Mouse (Mus musculus): ENCODE results near the gene Zfp784. TPM values are rescaled to one million over a fixed set of nuclear protein-coding genes. Genes with fewer than 3 reads are reported as not detected.

Zfp784 gene
- polyA plus RNA-seq, 1 experiment from 2014 or later, result 5.4 TPM

- H3K27ac ChIP-seq, result peak within 1 kb of the TSS; percentile 78
- peak; percentile 86 for ATAC-seq (ENCODE audit: insufficient read depth, low FRiP score, low read depth)
- peaks cover 19% of the 10 kb centered on the region for H3K4me1 ChIP-seq
- peak within 1 kb of the TSS; percentile 69 for H3K4me2 ChIP-seq
- WGBS, result 5% methylated on average over 17 of the region's 26 CpGs
- peak within 1 kb of the TSS; percentile 72 for H3K4me3 ChIP-seq (replicated peaks)
- H3K9ac ChIP-seq, result peak within 1 kb of the TSS; percentile 81
- H3K36me3 ChIP-seq, result peaks cover 20% of the 10 kb centered on the region
- H3K9me3 ChIP-seq, result no peaks in the 10 kb centered on the region
- no peaks in the 10 kb centered on the region for H3K27me3 ChIP-seq (replicated peaks)
Measured at GRCm38 (mm10) chr7:4996003-4996895, 42.0 kb downstream of the Zfp784 start, which contains the start of gene Zfp579. Gene Zfp579 (minus strand): TSS chr7:4996158.

DNA sequence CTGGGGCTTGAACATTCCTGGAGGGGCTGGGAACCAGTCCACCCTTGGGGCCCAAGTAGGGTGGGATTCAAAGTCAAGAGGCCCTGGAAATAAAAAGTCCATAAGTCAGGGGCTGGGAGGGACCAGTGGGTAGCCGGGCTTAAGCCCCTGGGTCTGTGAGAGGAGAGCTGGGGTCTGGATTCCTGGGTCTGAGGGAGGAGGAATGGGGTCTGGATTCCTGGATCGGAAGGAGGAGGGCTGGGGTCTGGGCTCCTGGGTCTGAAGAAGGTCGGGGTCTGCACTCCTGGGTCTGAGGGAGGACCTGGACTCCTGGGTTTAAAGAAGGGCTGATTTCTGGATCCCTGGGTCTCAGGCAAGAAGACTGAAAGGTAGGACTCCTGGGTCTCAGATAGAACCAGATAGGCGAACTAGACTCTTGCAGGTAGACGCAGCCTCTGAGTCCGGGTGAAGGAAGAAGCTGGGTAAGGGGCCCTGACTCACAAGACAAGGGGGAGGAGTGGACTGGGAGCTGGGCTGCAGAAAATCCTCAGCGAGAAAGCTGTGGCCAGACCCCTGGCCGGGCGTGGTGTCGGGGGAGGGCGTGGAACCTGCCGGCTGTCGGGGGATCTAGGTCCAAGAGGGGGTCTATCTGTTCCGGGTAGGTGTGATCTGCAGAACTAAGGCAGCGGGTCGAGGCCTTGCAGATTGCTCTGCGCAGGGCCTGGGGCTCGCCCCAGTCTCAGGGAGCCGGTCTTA is 42.8 kb downstream of the Zfp784 start:
- no peaks in the 10 kb centered on the region for H3K9me3 ChIP-seq
- H3K36me3 ChIP-seq, result peaks cover 20% of the 10 kb centered on the region
- H3K4me2 ChIP-seq, result peak overlapping the region; percentile 69
- ATAC-seq (ENCODE audit: insufficient read depth, low FRiP score, low read depth), result no peak; the same call in 1 of the 2 replicates
- H3K4me3 ChIP-seq (replicated peaks), result peak overlapping the region; percentile 72
- peaks cover 19% of the 10 kb centered on the region for H3K4me1 ChIP-seq
- peak overlapping the region; percentile 81 for H3K9ac ChIP-seq
- peak overlapping the region; percentile 78 for H3K27ac ChIP-seq
- no peaks in the 10 kb centered on the region for H3K27me3 ChIP-seq (replicated peaks)
- WGBS, result 7% methylated on average over 19 of the region's 19 CpGs

DNA sequence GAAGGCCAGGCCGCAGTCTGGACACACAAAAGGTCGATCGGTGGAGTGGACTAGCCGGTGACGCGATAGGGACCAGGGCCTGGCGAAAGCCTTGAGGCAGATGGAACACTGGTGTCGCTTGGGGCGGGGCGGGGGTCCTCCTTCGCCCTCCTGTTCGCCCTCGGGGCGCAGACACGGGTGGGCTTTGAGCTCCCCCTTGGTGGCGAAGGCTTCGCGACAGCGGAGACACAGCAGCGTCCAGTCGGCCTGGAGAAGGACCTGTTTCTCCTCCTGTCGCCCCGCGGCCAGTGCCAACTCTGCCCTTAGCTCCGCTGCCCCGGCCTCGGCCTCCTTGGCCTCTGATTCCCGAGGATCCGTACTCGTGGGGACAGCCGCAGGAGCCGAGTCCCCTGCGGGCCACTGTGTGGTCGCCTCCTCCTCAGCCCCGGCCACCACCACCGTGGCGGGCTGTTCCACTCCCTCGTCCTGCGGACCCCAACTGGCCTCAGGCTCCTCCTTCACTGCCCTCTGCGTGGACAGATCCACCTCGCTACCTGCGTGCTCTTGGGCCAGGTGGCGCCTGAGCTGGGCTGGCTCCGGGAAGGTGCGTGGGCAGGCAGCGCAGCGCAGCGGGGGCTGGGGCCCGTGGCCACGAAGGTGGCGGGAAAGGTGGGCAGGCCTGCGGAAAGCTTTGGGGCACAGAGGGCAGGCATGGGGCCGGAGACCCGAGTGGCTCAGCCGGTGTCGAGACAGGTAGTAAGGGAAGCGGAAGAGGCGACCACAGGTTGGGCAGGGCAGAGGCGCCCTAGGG is 44.1 kb downstream of the Zfp784 start:
- ATAC-seq (ENCODE audit: insufficient read depth, low FRiP score, low read depth), result no peak
- H3K27me3 ChIP-seq (replicated peaks), result no peaks in the 10 kb centered on the region
- peak overlapping the region; percentile 72; the same call in 1 of the 2 replicates for H3K4me3 ChIP-seq (replicated peaks)
- peaks cover 20% of the 10 kb centered on the region for H3K36me3 ChIP-seq
- H3K9ac ChIP-seq, result no peak overlapping the region
- peak overlapping the region; percentile 69 for H3K4me2 ChIP-seq
- 59% methylated on average over 59 of the region's 59 CpGs for WGBS
- no peak overlapping the region for H3K27ac ChIP-seq
- no peaks in the 10 kb centered on the region for H3K9me3 ChIP-seq
- H3K4me1 ChIP-seq, result peaks cover 19% of the 10 kb centered on the region

- H3K9ac ChIP-seq, result no peak overlapping the region
- no peak for ATAC-seq (ENCODE audit: insufficient read depth, low FRiP score, low read depth)
- H3K36me3 ChIP-seq, result peaks cover 20% of the 10 kb centered on the region
- H3K9me3 ChIP-seq, result no peaks in the 10 kb centered on the region
- H3K27me3 ChIP-seq (replicated peaks), result no peaks in the 10 kb centered on the region
- 55% methylated on average over 55 of the region's 55 CpGs for WGBS
- no peak overlapping the region for H3K27ac ChIP-seq
- peaks cover 19% of the 10 kb centered on the region for H3K4me1 ChIP-seq
- no peak overlapping the region for H3K4me2 ChIP-seq
- H3K4me3 ChIP-seq (replicated peaks), result no peak overlapping the region
Measured at GRCm38 (mm10) chr7:4993347-4993998, 44.8 kb downstream of the Zfp784 start.

DNA sequence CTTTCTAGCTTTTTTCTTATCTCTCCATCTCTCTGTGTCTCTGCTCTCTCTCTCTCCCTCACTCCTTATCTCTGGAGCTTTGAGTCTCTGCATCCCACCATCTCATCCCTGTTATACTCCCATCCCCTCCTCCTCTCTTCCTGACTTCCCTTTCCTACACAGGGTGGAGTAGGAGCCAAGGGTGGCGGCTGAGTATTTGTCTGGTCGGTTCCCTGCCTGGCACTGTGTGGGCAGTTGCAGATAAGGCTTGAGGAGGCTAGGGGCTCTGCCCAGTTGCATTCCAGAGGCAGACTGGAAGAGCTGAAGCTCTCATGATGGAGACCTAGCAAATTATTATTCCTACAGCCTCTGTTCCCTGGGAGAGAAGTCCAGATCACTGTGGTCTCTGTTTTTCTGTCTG is 50.0 kb downstream of the Zfp784 start:
- Histone ChIP-seq H3K9ac (no peak overlapping the region), H3K4me1 (0 out of 2 replicates have a peak, but pooled peaks cover 1% of the 10 kb centered on the region), H3K27ac (no peak overlapping the region), H3K4me3 (replicated peaks) (no peak overlapping the region), H3K27me3 (replicated peaks) (no peaks in the 10 kb centered on the region), H3K4me2 (no peak overlapping the region), H3K9me3 (no peaks in the 10 kb centered on the region), H3K36me3 (peaks cover 11% of the 10 kb centered on the region)
- 45% methylated on average over 2 of the region's 2 CpGs for WGBS
- ATAC-seq (ENCODE audit: insufficient read depth, low FRiP score, low read depth), result no peak

Other genes with a start within 250 kb of the Zfp784 start
- 35.4 and 36.4 TPM in 2 replicates for gene Tmem238, start 248.8 kb downstream of the Zfp784 start, polyA plus RNA-seq (2015; fragmentation: Nextera tagmentation; extraction: Ambion mirVana)
- gene Rpl28, start 245.6 kb downstream of the Zfp784 start, polyA plus RNA-seq (2015; fragmentation: Nextera tagmentation; extraction: Ambion mirVana), result 309 and 356 TPM in 2 replicates
- 306 and 315 TPM in 2 replicates for gene Ube2s, start 225.9 kb downstream of the Zfp784 start, polyA plus RNA-seq (2015; fragmentation: Nextera tagmentation; extraction: Ambion mirVana)
- 0.36 and 0.44 TPM in 2 replicates for gene Shisa7, start 193.8 kb downstream of the Zfp784 start, polyA plus RNA-seq (2015; fragmentation: Nextera tagmentation; extraction: Ambion mirVana)
- gene Isoc2b, start 168.2 kb downstream of the Zfp784 start, polyA plus RNA-seq (2015; fragmentation: Nextera tagmentation; extraction: Ambion mirVana), result 12.9 and 14.4 TPM in 2 replicates
- gene Isoc2a, start 161.3 kb downstream of the Zfp784 start, polyA plus RNA-seq (2015; fragmentation: Nextera tagmentation; extraction: Ambion mirVana), result 1.1 and 1.3 TPM in 2 replicates
- not detected in 2 replicates for gene Gm36210, start 131.9 kb downstream of the Zfp784 start, polyA plus RNA-seq (2015; fragmentation: Nextera tagmentation; extraction: Ambion mirVana)
- 3.3 TPM in 2 replicates for gene Zfp628, start 123.2 kb downstream of the Zfp784 start, polyA plus RNA-seq (2015; fragmentation: Nextera tagmentation; extraction: Ambion mirVana)
- 4.3 and 4.5 TPM in 2 replicates for gene Nat14, start 116.4 kb downstream of the Zfp784 start, polyA plus RNA-seq (2015; fragmentation: Nextera tagmentation; extraction: Ambion mirVana)
- gene Ssc5d, start 112.7 kb downstream of the Zfp784 start, polyA plus RNA-seq (2015; fragmentation: Nextera tagmentation; extraction: Ambion mirVana), result 2.1 and 3.5 TPM in 2 replicates
- 0.22 and 0.30 TPM in 2 replicates for gene Sbk2, start 74.0 kb downstream of the Zfp784 start, polyA plus RNA-seq (2015; fragmentation: Nextera tagmentation; extraction: Ambion mirVana)
- not detected in 2 replicates for gene Sbk3, start 67.3 kb downstream of the Zfp784 start, polyA plus RNA-seq (2015; fragmentation: Nextera tagmentation; extraction: Ambion mirVana)
- 32.2 and 34.1 TPM in 2 replicates for gene Zfp579, start 42.3 kb downstream of the Zfp784 start, polyA plus RNA-seq (2015; fragmentation: Nextera tagmentation; extraction: Ambion mirVana)
- gene Zfp524, start 24.0 kb downstream of the Zfp784 start, polyA plus RNA-seq (2015; fragmentation: Nextera tagmentation; extraction: Ambion mirVana), result 16.0 and 16.4 TPM in 2 replicates
- 40.6 and 43.0 TPM in 2 replicates for gene Fiz1, start 23.7 kb downstream of the Zfp784 start, polyA plus RNA-seq (2015; fragmentation: Nextera tagmentation; extraction: Ambion mirVana)
- 1.5 and 2.0 TPM in 2 replicates for gene Gm44973, start 22.9 kb downstream of the Zfp784 start, polyA plus RNA-seq (2015; fragmentation: Nextera tagmentation; extraction: Ambion mirVana)
- 5.5 and 7.7 TPM in 2 replicates for gene Zfp865, start 18.1 kb downstream of the Zfp784 start, polyA plus RNA-seq (2015; fragmentation: Nextera tagmentation; extraction: Ambion mirVana)
- 19.2 and 20.8 TPM in 2 replicates for gene Ccdc106, start 17.9 kb downstream of the Zfp784 start, polyA plus RNA-seq (2015; fragmentation: Nextera tagmentation; extraction: Ambion mirVana)
- not detected in 2 replicates for gene 4632433K11Rik, start 4.3 kb downstream of the Zfp784 start, polyA plus RNA-seq (2015; fragmentation: Nextera tagmentation; extraction: Ambion mirVana)
- gene Zfp580, start 13.1 kb upstream of the Zfp784 start, polyA plus RNA-seq (2015; fragmentation: Nextera tagmentation; extraction: Ambion mirVana), result 27.7 and 28.6 TPM in 2 replicates
- gene U2af2, start 23.7 kb upstream of the Zfp784 start, polyA plus RNA-seq (2015; fragmentation: Nextera tagmentation; extraction: Ambion mirVana), result 118 and 124 TPM in 2 replicates
- gene Epn1, start 41.8 kb upstream of the Zfp784 start, polyA plus RNA-seq (2015; fragmentation: Nextera tagmentation; extraction: Ambion mirVana), result 54.5 and 59.6 TPM in 2 replicates
- not detected in 2 replicates for gene Rfpl4, start 78.5 kb upstream of the Zfp784 start, polyA plus RNA-seq (2015; fragmentation: Nextera tagmentation; extraction: Ambion mirVana)
- gene Rasl2-9, start 87.5 kb upstream of the Zfp784 start, polyA plus RNA-seq (2015; fragmentation: Nextera tagmentation; extraction: Ambion mirVana), result 0.30 and 0.55 TPM in 2 replicates
- 0.01 TPM in 1 of 2 replicates, not detected in the other for gene Vmn1r55, start 111.2 kb upstream of the Zfp784 start, polyA plus RNA-seq (2015; fragmentation: Nextera tagmentation; extraction: Ambion mirVana)
- not detected in 2 replicates for gene Vmn1r56, start 158.3 kb upstream of the Zfp784 start, polyA plus RNA-seq (2015; fragmentation: Nextera tagmentation; extraction: Ambion mirVana)
- not detected in 2 replicates for gene Vmn1r57, start 180.0 kb upstream of the Zfp784 start, polyA plus RNA-seq (2015; fragmentation: Nextera tagmentation; extraction: Ambion mirVana)